Mouse (Mus musculus) C2C12 (cell line): ENCODE measurements around the gene Olfr857.

Source experiments
- CTCF ChIP-seq: IDR thresholded peaks from one replicate; pipeline ENCODE4 v1.5.1; 2011; ENCODE audit not compliant: control insufficient read depth, insufficient read depth, insufficient read length
- MAX ChIP-seq: IDR thresholded peaks from one replicate; pipeline ENCODE4 v1.6.1; 2011; ENCODE audit warnings: mild to moderate bottlenecking, control low read depth

- TF ChIP-seq CTCF: no peak
- no peak for TF ChIP-seq MAX
These were observed at the start of gene Olfr857 for GRCm38 (mm10) chr9:19709133-19709532.
